Mouse (Mus musculus) forelimb bud, embryonic 11.5 days (tissue): Measurements from ENCODE around the gene Gm20388.
A peak's percentile ranks its signal among the peaks of the same experiment; 100 is the strongest.

Source experiments
- DNase-seq: peaks from one replicate; pipeline ENCODE4 v3.0.0-alpha.2; 2012; ENCODE audit warnings: low read depth, low spot score

The Gm20388 gene

DNA sequence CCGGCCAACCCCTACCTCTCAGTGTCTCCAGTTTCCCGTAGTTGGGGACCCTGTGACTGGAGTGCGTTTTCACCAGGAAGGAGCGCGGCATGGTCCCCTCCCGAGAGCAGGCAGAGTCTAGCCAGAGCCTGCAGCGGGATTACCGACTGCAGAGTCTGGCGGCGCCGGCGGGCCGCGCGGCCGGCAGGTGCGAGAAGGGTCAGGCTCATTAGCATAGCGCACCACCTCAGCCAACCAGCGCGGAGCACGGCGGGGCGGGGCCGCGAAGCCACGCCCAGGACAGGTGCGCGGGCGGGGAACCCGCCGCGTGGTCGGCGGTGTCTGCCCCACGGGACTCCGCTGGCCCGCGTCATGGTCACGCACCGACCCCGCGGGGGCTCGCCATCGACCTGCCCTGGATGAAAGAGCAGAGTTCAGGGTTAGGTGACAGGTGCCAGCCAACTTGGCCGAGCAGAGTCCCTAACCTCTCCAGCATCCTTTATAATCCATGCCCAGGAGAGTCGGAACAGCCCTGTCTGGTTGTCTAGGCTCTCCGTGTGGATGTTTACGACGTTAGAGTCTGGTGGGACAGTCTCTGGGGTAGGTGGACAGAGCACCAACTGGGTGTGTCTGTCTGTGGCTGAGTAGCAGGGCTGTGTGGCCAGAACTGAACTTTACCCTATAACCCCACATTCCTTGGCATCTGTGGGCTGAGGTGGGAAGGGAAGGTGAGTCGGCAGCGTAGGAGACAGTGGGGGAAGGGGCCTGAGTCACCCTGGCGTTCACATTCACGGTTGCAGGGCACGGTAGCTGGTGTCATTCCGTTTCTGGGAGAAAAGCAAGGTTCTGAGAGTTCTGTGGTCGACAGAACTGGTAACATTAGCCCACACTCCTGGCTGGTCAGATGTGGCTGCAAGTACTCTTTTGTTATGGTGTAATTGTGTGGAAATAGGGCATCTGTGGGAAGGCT, 2550.2 kb downstream of the Gm20388 start, which contains the start of gene Snai3:
Gene Snai3 (minus strand): TSS at position 210 of the 949 bp plus-strand sequence.
- peak; percentile 43 for DNase-seq

DNA sequence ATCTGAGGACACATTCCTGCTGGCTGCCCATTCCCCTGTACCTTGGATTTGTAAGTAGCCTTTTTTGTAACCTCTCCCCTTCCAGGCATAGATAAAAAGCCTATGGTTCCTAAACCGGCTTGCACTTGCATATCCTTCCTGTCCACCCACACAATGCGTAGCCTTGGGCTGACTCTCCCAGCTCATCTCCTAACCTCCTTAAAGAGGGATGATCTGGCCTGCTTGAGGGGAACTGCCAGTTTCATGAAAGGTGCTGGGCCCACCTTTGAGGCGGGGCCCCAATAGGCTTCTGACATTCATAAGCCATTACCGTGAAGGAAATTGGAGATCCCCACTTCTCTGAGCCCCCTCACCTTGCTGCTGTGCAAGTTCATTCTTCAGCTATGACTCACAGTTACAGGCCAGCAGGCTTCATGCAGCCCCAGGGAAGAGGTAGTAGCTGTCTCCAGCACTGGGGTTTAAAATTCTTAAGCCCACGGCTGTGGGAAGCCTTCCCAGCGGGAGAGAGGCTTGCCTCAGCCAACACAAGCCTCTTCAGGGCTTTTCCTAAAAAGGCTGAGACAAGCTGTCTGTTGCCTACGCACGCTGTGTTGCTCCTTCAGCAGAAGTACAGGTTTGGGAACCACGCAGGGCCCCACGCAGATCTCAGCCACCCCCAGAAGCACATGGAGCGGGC, 2551.0 kb downstream of the Gm20388 start:
- no peak for DNase-seq

DNA sequence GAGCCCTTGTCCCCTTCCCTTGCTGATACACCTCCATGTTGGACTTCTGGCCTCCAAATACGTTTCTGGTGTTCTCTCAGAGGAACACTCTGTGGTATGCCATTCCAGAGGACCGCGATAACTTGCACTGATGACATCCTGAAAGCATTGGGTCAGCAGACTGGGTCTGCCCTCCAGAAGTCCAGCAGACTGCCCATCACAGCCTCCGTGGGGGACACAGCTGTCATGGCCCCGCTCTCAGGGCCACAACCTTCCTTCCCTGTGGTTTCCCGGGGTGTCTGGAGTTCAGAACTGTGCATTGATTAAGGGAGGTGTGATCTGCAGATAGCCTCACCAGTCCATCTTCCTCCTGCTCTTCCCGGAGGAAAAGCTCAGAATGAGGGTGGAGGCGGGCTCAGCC, 2551.9 kb downstream of the Gm20388 start:
- no peak for DNase-seq

DNA sequence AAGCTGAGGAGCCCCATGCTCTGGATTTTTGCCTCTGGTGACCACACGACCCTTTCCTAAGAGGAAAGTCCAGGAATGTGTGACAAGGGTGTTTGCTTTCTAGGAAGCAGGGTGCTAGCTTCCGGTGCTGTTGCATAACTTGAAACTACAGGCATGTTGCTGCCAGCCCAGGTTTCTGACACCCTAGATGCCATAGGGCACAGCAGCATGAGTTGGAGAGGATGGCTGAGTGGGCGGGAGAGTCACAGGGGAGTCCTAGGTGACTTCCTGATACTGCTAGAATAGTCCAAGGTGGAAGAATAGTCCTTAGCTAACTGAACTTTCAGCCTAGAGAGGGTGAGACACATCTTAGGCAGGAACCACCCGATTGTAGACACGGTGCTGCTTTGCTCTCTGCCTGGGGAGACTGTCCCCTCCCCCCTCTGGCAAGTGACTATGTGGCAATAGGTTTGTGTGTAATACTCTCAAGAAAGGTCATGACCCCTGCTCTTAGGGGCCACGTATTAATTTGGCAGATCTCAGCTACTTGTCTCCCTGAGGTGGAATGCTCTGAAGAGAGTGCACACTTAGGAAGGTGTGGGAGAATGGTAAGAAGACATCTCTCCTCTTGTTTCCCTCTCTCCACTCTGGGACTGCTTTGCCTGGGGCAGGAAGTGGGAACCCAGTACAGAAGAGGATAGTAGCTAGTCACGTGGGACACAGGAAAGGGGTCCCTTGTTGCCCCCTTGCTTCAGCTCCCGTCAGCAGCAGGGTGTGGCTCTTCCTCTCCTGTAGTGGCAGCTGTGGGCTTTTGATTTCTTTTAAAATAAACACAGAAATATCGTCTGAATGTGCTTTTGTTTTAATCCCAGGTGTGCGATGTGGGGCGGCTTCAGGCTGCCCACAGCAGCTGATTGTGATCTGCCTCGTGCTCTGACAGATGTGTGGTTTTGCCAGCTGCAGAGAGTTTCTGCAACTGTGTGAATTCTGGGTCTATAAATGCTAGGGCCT, 2553.3 kb downstream of the Gm20388 start:
- DNase-seq, result no peak

DNA sequence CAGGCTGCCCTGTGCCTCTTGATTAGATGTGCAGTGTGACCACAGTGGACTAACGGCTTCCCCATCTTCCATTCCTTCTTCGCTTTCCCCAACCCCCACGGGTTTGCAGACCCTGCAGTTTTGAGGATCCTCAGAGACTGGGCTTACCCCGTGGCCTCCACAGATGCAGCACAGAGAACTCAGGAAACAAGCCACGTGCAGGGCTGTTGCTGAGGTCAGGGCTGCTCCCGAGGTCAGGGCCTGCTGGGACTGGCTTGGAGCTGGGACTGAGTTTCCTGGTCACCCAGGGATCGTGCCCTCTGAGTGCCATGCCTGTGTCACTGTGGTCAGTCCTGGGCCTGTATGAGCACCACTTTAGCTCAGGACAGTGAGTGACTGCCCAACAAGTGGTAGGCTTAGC, 2554.3 kb downstream of the Gm20388 start:
- DNase-seq, result no peak

DNA sequence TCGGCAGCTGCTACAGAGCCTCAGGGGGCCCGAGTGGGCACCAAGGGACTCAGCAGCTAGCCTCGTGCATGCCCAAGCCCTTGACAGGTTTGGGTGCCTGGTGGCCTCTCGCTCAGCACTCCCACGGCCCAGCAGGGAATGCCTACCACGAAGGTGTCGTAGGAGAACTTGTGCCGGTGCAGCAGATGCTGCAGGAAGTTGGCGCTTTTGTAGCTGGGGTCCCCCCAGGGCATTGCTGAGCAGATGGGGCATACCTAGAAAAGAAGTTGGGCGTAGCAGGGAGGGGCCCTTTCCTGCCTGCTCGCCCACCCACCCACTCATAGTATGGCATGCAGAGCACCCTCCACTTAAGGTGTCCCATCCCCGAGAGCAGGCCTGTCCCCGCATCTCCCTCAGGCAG, 2557.2 kb downstream of the Gm20388 start:
- no peak for DNase-seq

DNA sequence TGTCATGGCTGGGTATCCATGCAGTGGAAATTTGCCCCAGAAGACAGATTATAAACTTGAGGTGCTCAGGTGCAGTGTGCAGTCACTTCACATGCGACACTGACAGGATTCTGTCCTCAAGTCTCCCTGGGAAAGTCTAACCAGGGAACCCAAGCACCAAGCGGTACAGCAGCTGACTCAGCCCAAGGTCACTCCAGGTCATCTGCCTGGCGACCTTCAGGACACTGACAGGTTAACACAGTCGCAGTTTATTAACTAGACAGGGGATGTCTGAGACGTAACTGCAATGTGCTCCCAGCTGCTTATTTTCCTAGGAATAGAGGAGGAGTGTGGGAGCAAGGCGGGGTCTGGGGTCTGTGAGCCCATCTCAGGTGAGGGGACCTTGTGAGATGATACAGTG, 2558.8 kb downstream of the Gm20388 start:
- DNase-seq, result no peak

DNA sequence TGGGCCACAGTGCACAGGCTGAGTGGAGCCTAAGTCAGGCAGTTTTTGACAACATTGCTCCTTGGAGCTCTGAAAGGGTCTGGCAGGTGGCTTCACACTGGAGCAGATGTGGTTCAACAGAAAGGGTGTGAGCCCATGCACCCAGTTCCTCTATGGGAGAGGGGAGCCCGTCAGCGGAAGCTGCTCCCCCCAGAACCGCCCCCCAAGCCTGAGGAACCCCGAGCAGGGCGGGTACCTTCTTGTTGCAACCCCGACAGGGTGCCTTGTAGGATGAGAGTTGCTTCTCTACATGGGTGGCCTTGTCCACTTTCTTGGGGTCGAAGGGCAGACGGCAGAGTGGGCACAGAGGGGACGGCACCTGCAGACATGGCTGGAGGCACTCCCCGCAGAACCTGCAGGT, 2559.3 kb downstream of the Gm20388 start:
- DNase-seq, result no peak

DNA sequence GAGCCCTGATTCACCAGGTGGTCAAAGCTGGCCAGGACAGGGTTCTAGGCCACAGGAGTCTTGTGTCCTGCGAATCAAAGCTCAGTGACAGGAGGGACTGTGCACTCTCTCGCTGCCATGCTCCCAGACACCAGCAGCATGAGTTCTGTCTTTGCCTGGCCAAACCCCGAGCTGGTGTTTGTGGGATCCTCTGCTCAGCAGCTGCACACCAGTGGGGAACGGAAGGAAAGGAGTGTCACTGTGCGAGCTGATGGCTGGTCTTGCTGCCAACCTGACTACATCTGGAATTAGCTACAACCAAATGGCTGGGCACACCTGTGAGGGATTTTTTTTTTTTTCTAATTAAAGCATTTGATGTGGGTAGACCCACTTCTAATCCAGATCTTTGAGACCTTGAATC, 2560.1 kb downstream of the Gm20388 start:
- no peak for DNase-seq

DNA sequence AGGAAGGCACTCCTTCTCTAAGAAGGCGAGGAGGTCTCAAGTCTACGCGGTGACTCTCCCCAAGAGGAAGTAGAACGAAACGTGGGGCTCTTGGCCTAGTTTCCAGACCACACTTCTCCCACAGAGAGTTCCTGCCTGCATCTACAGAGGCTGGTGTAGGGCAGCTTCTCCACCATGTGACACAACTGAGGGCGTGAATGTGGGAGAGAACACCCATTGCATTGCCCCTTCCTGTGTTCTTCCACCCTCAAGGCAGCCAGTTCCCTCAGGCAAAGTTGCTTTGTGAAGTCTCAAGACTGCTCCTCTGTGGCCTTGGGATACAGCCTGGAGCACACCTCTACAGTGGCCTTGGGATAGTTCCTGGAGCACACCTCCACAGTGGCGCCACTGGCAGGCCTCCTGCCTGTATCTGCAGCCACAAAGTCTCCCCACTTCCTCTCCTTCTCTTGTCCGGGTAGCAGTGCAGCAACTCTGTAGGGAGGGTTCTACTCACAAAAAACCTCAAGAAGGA, 2563.3 kb downstream of the Gm20388 start:
- DNase-seq, result no peak

DNA sequence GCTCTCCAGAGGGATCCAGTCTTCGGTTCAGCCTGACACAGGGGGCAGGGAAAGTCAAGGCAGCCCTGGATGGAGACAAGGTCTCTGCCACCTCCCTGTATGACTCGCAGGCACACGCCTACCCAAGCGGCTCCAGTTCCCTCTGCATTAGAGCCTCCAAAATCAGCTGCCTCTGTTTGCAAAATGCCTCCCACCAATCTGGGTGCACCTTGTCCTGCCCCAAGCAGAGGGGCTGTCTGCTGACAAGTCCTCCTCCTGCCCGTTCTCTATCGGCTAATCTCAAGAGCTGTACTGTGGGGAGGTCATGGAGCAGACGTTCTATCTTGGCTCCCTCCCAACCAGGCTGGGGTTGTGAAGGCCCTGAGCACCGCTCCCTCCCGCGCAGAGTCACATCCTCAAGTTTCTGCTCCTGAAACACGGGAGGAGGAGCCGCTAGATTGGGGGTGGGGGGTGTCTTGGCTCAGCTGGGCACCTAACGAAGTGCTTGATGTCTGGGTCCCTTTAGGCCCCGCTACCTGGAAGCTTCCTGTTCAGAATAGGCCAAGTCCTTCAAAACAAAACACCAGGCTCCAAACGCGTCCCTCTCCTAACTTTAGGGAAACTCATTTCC, 2564.4 kb downstream of the Gm20388 start:
- no peak for DNase-seq

DNA sequence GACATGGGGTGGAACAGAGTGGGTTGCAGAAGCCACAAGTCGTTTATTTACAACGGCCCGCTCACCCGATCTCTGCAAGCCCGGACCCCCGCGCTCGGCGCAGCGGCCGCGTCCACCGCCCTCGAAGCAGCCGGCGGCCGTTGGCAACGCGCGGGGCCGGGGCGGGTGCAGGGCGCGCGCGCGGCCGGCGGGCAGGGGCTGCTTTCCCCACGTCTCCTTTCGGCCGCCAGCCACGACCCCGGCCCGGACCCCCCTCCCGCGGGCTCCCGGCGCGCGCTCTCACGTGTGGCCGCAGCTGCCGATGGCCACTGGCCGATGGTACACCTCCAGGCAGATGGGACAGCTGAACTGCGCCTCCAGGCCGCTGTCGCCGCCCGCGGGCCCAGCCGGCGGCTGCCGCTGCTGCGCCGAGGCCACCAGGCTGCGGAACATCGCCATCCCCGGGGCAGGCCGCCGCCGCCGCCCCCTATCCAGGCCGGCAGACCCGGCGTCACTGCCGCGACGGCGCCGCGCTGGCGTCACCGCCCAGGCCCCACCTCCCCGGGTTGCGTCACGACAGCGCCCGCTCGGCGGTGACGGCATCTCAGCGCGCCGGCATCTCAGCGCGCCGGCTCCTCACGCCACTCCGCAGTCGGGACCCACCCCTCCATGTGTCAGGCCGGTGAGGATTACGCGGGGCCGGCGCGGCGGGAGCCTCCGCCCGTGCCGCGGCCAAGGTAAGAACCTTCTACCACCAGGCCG, 2565.1 kb downstream of the Gm20388 start, which contains the start of the genes Rnf166 and Ctu2:
Gene Rnf166 (minus strand): TSS at position 485 of the 741 bp plus-strand sequence.
Gene Ctu2 (plus strand): TSS at position 564 of the 741 bp plus-strand sequence.
- peak; percentile 93 for DNase-seq

DNA sequence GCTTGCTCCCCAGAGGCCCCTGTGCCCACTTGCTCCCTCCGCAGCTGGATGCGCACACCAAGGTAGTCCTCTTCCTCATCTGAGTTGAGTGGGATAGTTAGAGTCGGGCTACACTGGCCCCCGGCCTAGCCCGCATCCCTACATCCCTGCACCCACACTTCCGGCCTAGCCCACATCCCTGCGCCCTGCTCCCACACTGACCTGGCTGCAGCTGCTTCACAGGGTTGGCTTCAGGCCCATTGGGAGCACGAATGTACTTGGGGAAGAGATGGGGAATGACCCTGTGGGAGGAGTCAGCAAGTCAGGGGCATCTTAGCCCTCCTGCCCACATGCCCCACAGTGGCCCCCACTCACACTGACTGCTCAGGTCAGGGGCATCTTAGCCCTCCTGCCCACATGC, 2571.8 kb downstream of the Gm20388 start:
- DNase-seq, result no peak

DNA sequence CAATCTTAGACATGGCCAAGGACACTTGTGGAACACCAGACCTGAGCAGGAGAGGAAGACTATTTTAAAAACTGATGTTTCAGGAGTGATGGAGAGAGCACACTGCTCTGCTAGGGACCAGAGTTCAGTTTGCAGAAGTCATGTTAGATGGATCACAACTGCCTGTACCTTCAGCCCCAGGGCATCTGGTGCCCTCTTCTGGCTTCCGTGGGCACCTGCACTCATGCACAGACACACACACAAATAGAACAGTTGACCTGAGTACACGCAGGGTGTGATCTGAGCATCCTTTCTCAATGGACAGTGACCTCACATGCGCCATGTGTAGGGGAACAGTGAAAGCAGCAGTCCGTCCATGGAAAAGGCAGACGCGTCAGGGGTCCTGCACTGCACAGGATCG, 2573.2 kb downstream of the Gm20388 start:
- no peak for DNase-seq

DNA sequence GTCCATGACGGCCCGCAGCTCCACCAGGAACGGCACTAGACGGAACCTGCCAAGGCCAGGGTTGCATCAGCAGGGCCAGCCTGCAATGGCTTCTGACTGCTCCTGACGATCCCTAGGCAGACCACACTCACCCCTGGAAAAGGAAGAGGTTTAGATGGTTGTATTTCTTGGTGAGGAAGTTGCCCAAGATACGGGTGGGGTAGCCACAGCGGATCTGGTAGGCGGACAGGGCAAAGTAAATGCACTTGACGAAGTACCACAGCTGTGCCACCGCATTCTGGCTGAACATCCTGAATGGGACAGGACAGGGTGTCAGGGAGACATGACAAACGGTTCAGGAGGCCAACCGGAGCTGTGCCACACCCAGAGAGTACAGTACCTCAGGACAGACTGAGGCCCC, 2574.2 kb downstream of the Gm20388 start:
- no peak for DNase-seq

DNA sequence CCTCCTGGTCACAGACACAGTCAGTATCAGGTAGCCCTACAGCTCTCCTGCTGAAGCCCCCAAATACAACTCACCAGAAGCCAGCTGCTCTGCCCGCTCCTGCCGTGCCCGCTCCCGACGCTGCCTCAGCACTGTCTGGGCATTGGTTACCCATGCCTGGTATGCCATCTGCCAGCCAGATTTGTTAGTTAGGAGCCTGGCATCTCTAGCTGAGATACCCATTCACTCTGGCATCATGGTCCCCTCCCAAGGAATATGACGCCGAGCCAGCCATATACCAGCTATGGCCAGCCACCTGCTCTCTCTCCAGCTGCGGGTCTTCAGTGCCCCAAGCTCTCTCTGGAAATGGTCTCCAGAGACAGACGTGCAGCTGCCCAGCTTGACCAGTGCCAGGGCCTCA, 2577.7 kb downstream of the Gm20388 start:
- no peak for DNase-seq

DNA sequence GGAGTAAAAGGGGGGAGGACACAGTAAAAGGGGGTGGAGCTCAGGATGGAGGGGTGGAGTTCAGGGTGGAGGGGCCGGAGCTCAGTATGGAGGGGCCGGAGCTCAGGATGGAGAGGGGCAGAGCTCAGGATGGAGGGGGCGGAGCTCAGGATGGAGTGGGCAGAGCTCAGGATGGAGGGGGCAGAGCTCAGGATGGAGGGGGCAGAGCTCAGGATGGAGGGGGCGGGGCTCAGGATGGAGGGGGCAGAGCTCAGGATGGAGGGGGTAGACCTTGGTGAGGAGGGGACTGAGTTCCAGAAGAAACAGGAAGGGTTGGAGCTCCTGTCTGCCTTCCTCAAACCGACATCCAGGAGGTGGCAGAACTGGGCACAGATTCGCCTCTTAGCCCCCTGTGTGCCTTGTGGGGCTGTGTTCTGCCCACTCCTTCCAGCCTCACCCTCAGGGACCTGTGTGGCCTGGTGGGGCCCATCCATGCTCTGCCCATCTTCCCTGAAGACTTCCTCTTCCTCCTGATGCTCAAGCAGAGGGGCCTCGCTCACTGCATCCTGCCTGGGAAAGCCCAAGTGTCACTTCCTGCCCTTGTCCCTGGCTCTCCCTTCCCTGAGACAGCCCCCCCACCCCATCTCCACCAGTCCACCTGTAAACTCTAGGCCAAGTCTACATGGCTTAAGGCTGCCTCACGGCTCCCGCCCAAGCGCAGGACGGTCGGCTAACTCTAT, 2586.5 kb downstream of the Gm20388 start:
- no peak for DNase-seq

DNA sequence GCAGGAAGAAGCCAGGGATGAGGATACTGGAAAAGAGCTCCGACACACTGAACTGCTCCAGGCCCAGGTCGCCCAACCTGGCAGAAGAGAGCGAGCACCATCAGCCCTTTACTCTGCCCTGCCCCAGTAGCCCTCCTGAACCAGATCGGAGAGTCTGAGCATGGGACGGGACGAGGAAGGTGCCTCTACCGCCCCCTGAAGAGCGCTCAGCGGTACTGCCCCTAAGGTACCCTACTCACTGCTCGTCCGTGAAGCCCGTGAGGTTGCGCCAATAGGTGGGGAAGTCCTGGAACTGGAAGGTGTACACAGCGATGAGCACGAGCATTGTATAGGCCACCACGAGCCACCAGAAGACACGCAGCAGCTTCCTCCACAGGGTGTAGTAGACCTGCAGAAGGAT, 2587.3 kb downstream of the Gm20388 start:
- no peak for DNase-seq

DNA sequence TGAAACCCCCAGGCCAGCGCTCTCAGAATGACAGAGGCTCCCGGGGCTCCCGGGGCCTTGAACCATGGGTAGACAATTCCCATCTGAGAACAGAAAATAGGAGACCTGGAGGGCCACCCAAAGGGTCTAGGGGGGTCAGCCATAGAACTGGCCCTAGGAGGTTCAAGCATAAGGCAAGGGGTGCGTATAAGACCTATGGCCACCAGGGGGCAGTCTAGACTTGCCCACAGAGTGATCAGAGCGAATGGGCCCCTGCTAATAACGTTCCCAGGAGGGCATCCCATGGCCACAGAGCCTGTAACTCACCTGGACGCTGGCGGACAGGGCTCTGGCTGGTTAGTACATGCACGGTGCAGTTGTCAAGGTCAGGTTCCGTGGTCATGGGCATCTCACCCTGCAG, 2590.2 kb downstream of the Gm20388 start:
- peak; percentile 81 for DNase-seq
